Mouse (Mus musculus): ENCODE results near the gene Mrpl33. TPM values are rescaled to one million over a fixed set of nuclear protein-coding genes. Genes with fewer than 3 reads are reported as not detected.
A peak's percentile ranks its signal among the peaks of the same experiment; 100 is the strongest.

Mrpl33 gene
- polyA plus RNA-seq, 1 experiment from 2014 or later: 326 TPM

DNA sequence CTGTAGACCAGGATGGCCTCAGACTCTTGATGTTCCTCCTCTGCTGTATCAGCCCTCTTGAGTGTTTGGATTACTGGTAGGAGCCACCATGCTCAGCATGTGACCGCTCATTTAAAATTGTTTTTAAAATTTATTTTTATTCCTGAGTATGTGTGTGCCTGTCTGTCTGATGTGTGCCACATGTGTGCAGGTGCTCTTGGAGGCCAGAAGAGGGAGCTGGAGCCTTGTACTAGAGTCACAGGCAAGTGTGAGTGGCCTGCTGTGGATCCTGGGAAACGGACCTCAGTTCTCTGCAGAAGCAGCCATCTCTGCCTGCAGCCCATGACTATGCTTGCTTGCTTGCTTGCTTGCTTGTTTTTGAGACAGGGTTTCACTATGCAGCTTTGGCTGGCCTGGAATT, 2.4 kb downstream of the Mrpl33 start:
- H3K4me1 ChIP-seq (ENCODE audit: control insufficient read depth, insufficient read depth, low read length): peaks cover 21% of the 10 kb centered on the region; the same call in 1 of the 2 replicates
- H3K27me3 ChIP-seq (ENCODE audit: control insufficient read depth, insufficient read depth, low read length): no peaks in the 10 kb centered on the region
- H3K4me2 ChIP-seq (replicated peaks; ENCODE audit: low read depth, low read length): no peak overlapping the region
- H3K9ac ChIP-seq (replicated peaks; ENCODE audit: low read depth, low read length): no peak overlapping the region
- 83% methylated on average over 2 of the region's 2 CpGs for WGBS
- ATAC-seq (ENCODE audit: insufficient number of reproducible peaks, insufficient read depth, low FRiP score, low read depth): no peak
- no peak overlapping the region for H3K27ac ChIP-seq (ENCODE audit: low read length)
- no peaks in the 10 kb centered on the region for H3K36me3 ChIP-seq (ENCODE audit: control insufficient read depth, insufficient read depth, low read length)
- H3K4me3 ChIP-seq (ENCODE audit: low read depth, low read length): no peak overlapping the region
- no peaks in the 10 kb centered on the region for H3K9me3 ChIP-seq (ENCODE audit: control insufficient read depth, low read depth, low read length)

- Histone ChIP-seq H3K4me2 (replicated peaks; ENCODE audit: low read depth, low read length) (no peak overlapping the region), H3K4me1 (ENCODE audit: control insufficient read depth, insufficient read depth, low read length) (peaks cover 14% of the 10 kb centered on the region; the same call in 1 of the 2 replicates), H3K4me3 (ENCODE audit: low read depth, low read length) (no peak overlapping the region), H3K27me3 (ENCODE audit: control insufficient read depth, insufficient read depth, low read length) (no peaks in the 10 kb centered on the region), H3K27ac (ENCODE audit: low read length) (no peak overlapping the region), H3K9me3 (ENCODE audit: control insufficient read depth, low read depth, low read length) (no peaks in the 10 kb centered on the region), H3K36me3 (ENCODE audit: control insufficient read depth, insufficient read depth, low read length) (no peaks in the 10 kb centered on the region), H3K9ac (replicated peaks; ENCODE audit: low read depth, low read length) (no peak overlapping the region)
- ATAC-seq (ENCODE audit: insufficient number of reproducible peaks, insufficient read depth, low FRiP score, low read depth): no peak
- 86% methylated on average over 7 of the region's 7 CpGs for WGBS
These were observed 4.5 kb downstream of the Mrpl33 start for GRCm38 (mm10) chr5:31601162-31601722.

GRCm38 (mm10) chr5:31602377-31602776, 5.6 kb downstream of the Mrpl33 start:
- ATAC-seq (ENCODE audit: insufficient number of reproducible peaks, insufficient read depth, low FRiP score, low read depth): 0 out of 2 replicates have a peak, but pooled peaks have one; percentile 14
- H3K27me3 ChIP-seq (ENCODE audit: control insufficient read depth, insufficient read depth, low read length): no peaks in the 10 kb centered on the region
- no peaks in the 10 kb centered on the region for H3K9me3 ChIP-seq (ENCODE audit: control insufficient read depth, low read depth, low read length)
- no peak overlapping the region for H3K4me3 ChIP-seq (ENCODE audit: low read depth, low read length)
- H3K4me2 ChIP-seq (replicated peaks; ENCODE audit: low read depth, low read length): no peak overlapping the region
- no peak overlapping the region; the same call in 1 of the 2 replicates for H3K27ac ChIP-seq (ENCODE audit: low read length)
- 79% methylated on average over 1 of the region's 1 CpGs for WGBS
- peaks cover 8% of the 10 kb centered on the region; the same call in 1 of the 2 replicates for H3K4me1 ChIP-seq (ENCODE audit: control insufficient read depth, insufficient read depth, low read length)
- H3K36me3 ChIP-seq (ENCODE audit: control insufficient read depth, insufficient read depth, low read length): no peaks in the 10 kb centered on the region
- H3K9ac ChIP-seq (replicated peaks; ENCODE audit: low read depth, low read length): no peak overlapping the region

DNA sequence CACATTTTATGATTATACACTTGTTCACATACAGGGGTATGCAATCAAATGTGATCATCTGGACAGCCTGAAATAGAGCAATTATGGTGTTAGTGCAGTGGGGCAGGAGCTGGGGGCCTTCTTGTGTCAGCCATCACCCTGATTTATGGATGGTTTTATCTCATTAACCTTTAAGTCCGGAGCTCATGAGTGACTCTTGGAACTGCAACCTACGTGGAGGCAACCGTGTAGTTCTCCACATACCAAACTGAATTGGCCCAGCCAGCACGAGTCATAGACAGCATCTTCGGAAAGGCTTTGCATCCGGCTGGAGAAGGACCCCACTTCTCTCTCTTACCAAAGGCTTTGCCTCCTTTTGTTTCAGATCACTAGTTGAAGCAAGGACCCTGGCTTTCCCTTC, 7.0 kb downstream of the Mrpl33 start:
- Histone ChIP-seq H3K4me1 (ENCODE audit: control insufficient read depth, insufficient read depth, low read length) (peaks cover 7% of the 10 kb centered on the region; the same call in 1 of the 2 replicates), H3K4me2 (replicated peaks; ENCODE audit: low read depth, low read length) (no peak overlapping the region), H3K4me3 (ENCODE audit: low read depth, low read length) (no peak overlapping the region), H3K27me3 (ENCODE audit: control insufficient read depth, insufficient read depth, low read length) (no peaks in the 10 kb centered on the region), H3K27ac (ENCODE audit: low read length) (no peak overlapping the region), H3K9ac (replicated peaks; ENCODE audit: low read depth, low read length) (no peak overlapping the region), H3K36me3 (ENCODE audit: control insufficient read depth, insufficient read depth, low read length) (no peaks in the 10 kb centered on the region), H3K9me3 (ENCODE audit: control insufficient read depth, low read depth, low read length) (no peaks in the 10 kb centered on the region)
- 74% methylated on average over 6 of the region's 6 CpGs for WGBS
- ATAC-seq (ENCODE audit: insufficient number of reproducible peaks, insufficient read depth, low FRiP score, low read depth): no peak

DNA sequence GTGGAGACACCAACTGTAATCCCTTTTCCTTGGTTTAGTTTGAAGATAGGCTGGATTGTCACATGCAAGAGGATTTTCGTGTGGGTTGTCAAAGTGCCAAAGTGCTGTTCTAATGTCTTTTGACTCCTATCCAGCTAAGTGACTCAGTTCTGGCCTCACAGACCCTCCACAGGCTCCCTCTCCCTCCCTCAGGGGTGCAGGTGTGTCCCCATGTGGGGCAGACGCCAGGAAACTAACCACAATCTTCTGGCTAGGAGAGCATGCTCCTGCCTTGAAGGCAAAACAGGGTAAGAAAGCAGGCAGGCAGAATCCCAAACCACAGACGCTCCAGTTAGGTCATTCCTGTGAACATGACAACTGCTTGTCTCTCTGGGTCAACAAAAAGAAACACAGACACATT, 9.4 kb downstream of the Mrpl33 start:
- Histone ChIP-seq H3K9ac (replicated peaks; ENCODE audit: low read depth, low read length) (no peak overlapping the region), H3K27ac (ENCODE audit: low read length) (0 out of 2 replicates have a peak overlapping the region, but pooled peaks have one; percentile 10), H3K27me3 (ENCODE audit: control insufficient read depth, insufficient read depth, low read length) (no peaks in the 10 kb centered on the region), H3K4me3 (ENCODE audit: low read depth, low read length) (no peak overlapping the region), H3K4me1 (ENCODE audit: control insufficient read depth, insufficient read depth, low read length) (peaks cover 9% of the 10 kb centered on the region; the same call in 1 of the 2 replicates), H3K4me2 (replicated peaks; ENCODE audit: low read depth, low read length) (no peak overlapping the region), H3K36me3 (ENCODE audit: control insufficient read depth, insufficient read depth, low read length) (no peaks in the 10 kb centered on the region), H3K9me3 (ENCODE audit: control insufficient read depth, low read depth, low read length) (no peaks in the 10 kb centered on the region)
- no peak for ATAC-seq (ENCODE audit: insufficient number of reproducible peaks, insufficient read depth, low FRiP score, low read depth)
- 58% methylated on average over 3 of the region's 3 CpGs for WGBS

DNA sequence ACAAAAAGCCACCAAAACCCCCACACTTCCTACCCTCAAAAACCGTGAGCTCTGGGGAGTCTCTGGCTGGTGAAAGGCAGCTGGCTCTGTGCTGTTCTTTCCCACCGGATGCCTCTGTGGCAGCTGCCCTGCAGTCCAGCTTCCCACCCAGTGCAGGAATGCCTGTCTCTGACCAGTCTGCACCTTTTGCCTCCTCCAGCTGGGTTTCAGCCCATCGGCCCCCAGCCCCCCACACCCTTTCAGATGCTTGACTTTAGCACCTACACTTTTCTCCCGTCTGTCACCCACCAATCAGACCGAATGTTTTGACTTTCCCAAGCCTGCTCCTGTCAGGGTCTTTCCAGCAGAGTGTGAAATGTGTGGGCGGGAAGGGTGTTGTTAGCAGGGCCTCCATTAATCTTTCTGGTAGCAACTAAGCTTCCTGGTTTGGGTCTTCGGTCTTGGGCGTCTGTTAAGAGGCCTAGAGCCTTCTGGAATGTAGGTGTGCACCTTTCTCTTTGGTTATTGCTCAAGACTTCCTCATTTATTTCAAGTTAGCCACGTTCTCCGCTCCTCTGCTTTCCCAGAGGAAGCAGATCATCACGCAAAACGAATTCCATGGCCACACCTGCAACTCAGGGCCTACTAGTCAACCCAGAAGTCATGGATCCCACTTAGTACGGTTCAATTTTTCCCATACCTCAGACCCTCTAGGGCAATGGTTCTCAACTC, 13.8 kb downstream of the Mrpl33 start:
- Histone ChIP-seq H3K4me3 (ENCODE audit: low read depth, low read length) (no peak overlapping the region), H3K4me1 (ENCODE audit: control insufficient read depth, insufficient read depth, low read length) (peaks cover 11% of the 10 kb centered on the region; the same call in 1 of the 2 replicates), H3K27ac (ENCODE audit: low read length) (peak overlapping the region; percentile 44; the same call in 1 of the 2 replicates), H3K4me2 (replicated peaks; ENCODE audit: low read depth, low read length) (no peak overlapping the region), H3K9ac (replicated peaks; ENCODE audit: low read depth, low read length) (no peak overlapping the region), H3K9me3 (ENCODE audit: control insufficient read depth, low read depth, low read length) (no peaks in the 10 kb centered on the region), H3K36me3 (ENCODE audit: control insufficient read depth, insufficient read depth, low read length) (no peaks in the 10 kb centered on the region), H3K27me3 (ENCODE audit: control insufficient read depth, insufficient read depth, low read length) (no peaks in the 10 kb centered on the region)
- 40% methylated on average over 13 of the region's 13 CpGs for WGBS
- ATAC-seq (ENCODE audit: insufficient number of reproducible peaks, insufficient read depth, low FRiP score, low read depth): peak; percentile 55; the same call in 1 of the 2 replicates

GRCm38 (mm10) chr5:31611186-31611585, 14.5 kb downstream of the Mrpl33 start:
- 96% methylated on average over 1 of the region's 1 CpGs for WGBS
- Histone ChIP-seq H3K36me3 (ENCODE audit: control insufficient read depth, insufficient read depth, low read length) (peaks cover 3% of the 10 kb centered on the region; the same call in 1 of the 2 replicates), H3K9ac (replicated peaks; ENCODE audit: low read depth, low read length) (no peak overlapping the region), H3K9me3 (ENCODE audit: control insufficient read depth, low read depth, low read length) (no peaks in the 10 kb centered on the region), H3K27ac (ENCODE audit: low read length) (no peak overlapping the region), H3K4me2 (replicated peaks; ENCODE audit: low read depth, low read length) (no peak overlapping the region), H3K4me3 (ENCODE audit: low read depth, low read length) (no peak overlapping the region), H3K4me1 (ENCODE audit: control insufficient read depth, insufficient read depth, low read length) (peaks cover 14% of the 10 kb centered on the region; the same call in 1 of the 2 replicates), H3K27me3 (ENCODE audit: control insufficient read depth, insufficient read depth, low read length) (no peaks in the 10 kb centered on the region)
- ATAC-seq (ENCODE audit: insufficient number of reproducible peaks, insufficient read depth, low FRiP score, low read depth): no peak

GRCm38 (mm10) chr5:31613852-31614286, 17.1 kb downstream of the Mrpl33 start:
- peak; percentile 86 for ATAC-seq (ENCODE audit: insufficient number of reproducible peaks, insufficient read depth, low FRiP score, low read depth)
- H3K36me3 ChIP-seq (ENCODE audit: control insufficient read depth, insufficient read depth, low read length): peaks cover 23% of the 10 kb centered on the region
- H3K4me3 ChIP-seq (ENCODE audit: low read depth, low read length): peak overlapping the region; percentile 74
- H3K9me3 ChIP-seq (ENCODE audit: control insufficient read depth, low read depth, low read length): no peaks in the 10 kb centered on the region
- under 1% methylated on average over 37 of the region's 37 CpGs for WGBS
- peaks cover 11% of the 10 kb centered on the region; the same call in 1 of the 2 replicates for H3K4me1 ChIP-seq (ENCODE audit: control insufficient read depth, insufficient read depth, low read length)
- peak overlapping the region; percentile 80 for H3K9ac ChIP-seq (replicated peaks; ENCODE audit: low read depth, low read length)
- H3K27me3 ChIP-seq (ENCODE audit: control insufficient read depth, insufficient read depth, low read length): no peaks in the 10 kb centered on the region
- H3K4me2 ChIP-seq (replicated peaks; ENCODE audit: low read depth, low read length): peak overlapping the region; percentile 52
- peak overlapping the region; percentile 92 for H3K27ac ChIP-seq (ENCODE audit: low read length)
